Mouse (Mus musculus): ENCODE data around the gene Tm2d3. TPM values are rescaled to one million over a fixed set of nuclear protein-coding genes. Genes with fewer than 3 reads are reported as not detected.

Gene Tm2d3
- polyA plus RNA-seq, 1 experiment, result 14.8 TPM

- Histone ChIP-seq H3K27me3 (replicated peaks) (peaks cover 14% of the 10 kb centered on the region), H3K9me3 (peaks cover 21% of the 10 kb centered on the region), H3K4me3 (replicated peaks) (no peak overlapping the region), H3K4me1 (peaks cover 5% of the 10 kb centered on the region), H3K36me3 (replicated peaks; ENCODE audit: low read length) (no peaks in the 10 kb centered on the region)
- no peak for TF ChIP-seq FLI1 (IDR thresholded peaks at IDR 0.05; ENCODE audit: low read length)
- no peak for TF ChIP-seq GATA1 (IDR thresholded peaks at IDR 0.05; ENCODE audit: borderline replicate concordance, low read length)
Measured at GRCm38 (mm10) chr7:65747990-65748955, 57.3 kb downstream of the Tm2d3 start.

Other genes with a start within 250 kb of the Tm2d3 start
- gene Tjp1, start 163.4 kb upstream of the Tm2d3 start, polyA plus RNA-seq (2012; ENCODE audit: insufficient read depth, low replicate concordance), result 0.83 TPM in 1 of 2 replicates, not detected in the other
- 1.2 and 2.3 TPM in 2 replicates for gene Tarsl2, start 46.3 kb upstream of the Tm2d3 start, polyA plus RNA-seq (2012; ENCODE audit: insufficient read depth, low replicate concordance)
- gene Pcsk6, start 170.6 kb downstream of the Tm2d3 start, polyA plus RNA-seq (2012; ENCODE audit: insufficient read depth, low replicate concordance), result not detected in 2 replicates